Mouse (Mus musculus) embryonic facial prominence, embryonic 12.5 days (tissue): Measurements from ENCODE around the gene Chd4. TPM values are rescaled to one million over a fixed set of nuclear protein-coding genes. Genes with fewer than 3 reads are reported as not detected.

Experiments used
- ATAC-seq: fragments of 200-750 bp; cut with Nextera tagmentation; 2 replicates; pipeline ENCODE4 v1.8.0; 2017; ENCODE audit not compliant: insufficient number of reproducible peaks, insufficient read depth, low FRiP score, low TSS enrichment
- H3K27ac ChIP-seq: fragments of 300-500 bp; sonication (generic); 2 replicates; pipeline ENCODE4 v1.5.1; 2016; ENCODE audit warnings: mild to moderate bottlenecking
- H3K27me3 ChIP-seq: fragments of 300-500 bp; sonication (generic); 2 replicates; pipeline ENCODE4 v1.6.1; 2016; ENCODE audit warnings: mild to moderate bottlenecking, moderate library complexity
- H3K36me3 ChIP-seq: fragments of 300-500 bp; sonication (generic); 2 replicates; pipeline ENCODE4 v1.6.1; 2016; ENCODE audit warnings: mild to moderate bottlenecking
- H3K4me1 ChIP-seq: fragments of 300-500 bp; sonication (generic); 2 replicates; pipeline ENCODE4 v1.6.1; 2016
- H3K4me2 ChIP-seq: fragments of 300-500 bp; sonication (generic); replicated peaks from 2 replicates; pipeline ENCODE4 v1.6.1; 2016; ENCODE audit warnings: mild to moderate bottlenecking, moderate library complexity
- H3K4me3 ChIP-seq: fragments of 300-500 bp; sonication (generic); 2 replicates; pipeline ENCODE4 v1.5.1; 2016; ENCODE audit warnings: mild to moderate bottlenecking
- H3K9ac ChIP-seq: fragments of 300-500 bp; sonication (generic); 2 replicates; pipeline ENCODE4 v1.6.1; 2016; ENCODE audit warnings: mild to moderate bottlenecking, moderate library complexity
- H3K9me3 ChIP-seq: fragments of 300-500 bp; sonication (generic); 2 replicates; pipeline ENCODE4 v1.6.1; 2016; ENCODE audit warnings: mild to moderate bottlenecking, moderate library complexity
- WGBS: fragments of 180-500 bp; shearing (Covaris S2); methylation state at CpG from one replicate; pipeline ENCODE4 v1.1.7; 2016; 5-methylcytosine and 5-hydroxymethylcytosine counted together
- microRNA-seq: library from miRNA; unstranded; fragments of <30 nt; microRNA quantifications from one replicate; pipeline ENCODE4, GENCODE M21; 2017
- polyA plus RNA-seq: library from polyadenylated mRNA; unstranded; fragments of >200 nt; fragmentation: Nextera tagmentation; extraction: Ambion mirVana; gene quantifications from 2 replicates; pipeline ENCODE4 v1.2.1, GENCODE M21; 2016

Chd4 gene
- polyA plus RNA-seq, 1 experiment from 2014 or later, result 104 TPM

- Histone ChIP-seq H3K27me3 (no peaks in the 10 kb centered on the region), H3K9me3 (no peaks in the 10 kb centered on the region), H3K36me3 (peaks cover 91% of the 10 kb centered on the region), H3K4me1 (no peaks in the 10 kb centered on the region), H3K4me3 (no peak overlapping the region), H3K9ac (no peak overlapping the region), H3K4me2 (no peak overlapping the region), H3K27ac (no peak overlapping the region)
- no peak for ATAC-seq
- 93% methylated on average over 7 of the region's 7 CpGs for WGBS
These were observed 83.8 kb downstream of the Chd4 start for GRCm38 (mm10) chr6:125179601-125180000.

Small RNA genes within 50 kb of the gene (microRNA-seq; reads per million reads assigned to microRNA genes)
- gene Mir7045, result not detected

Other genes with a start within 250 kb of the Chd4 start
- 61.7 and 68.9 TPM in 2 replicates for gene P3h3, start 238.2 kb upstream of the Chd4 start, polyA plus RNA-seq
- gene Gpr162, start 232.0 kb upstream of the Chd4 start, polyA plus RNA-seq, result 3.4 and 3.6 TPM in 2 replicates
- gene Cd4, start 207.8 kb upstream of the Chd4 start, polyA plus RNA-seq, result 0.09 and 0.39 TPM in 2 replicates
- gene Lag3, start 184.3 kb upstream of the Chd4 start, polyA plus RNA-seq, result 3.1 and 4.1 TPM in 2 replicates
- 390 and 395 TPM in 2 replicates for gene Ptms, start 175.9 kb upstream of the Chd4 start, polyA plus RNA-seq
- 419 and 427 TPM in 2 replicates for gene Mlf2, start 164.6 kb upstream of the Chd4 start, polyA plus RNA-seq
- gene Cops7a, start 130.4 kb upstream of the Chd4 start, polyA plus RNA-seq, result 119 and 121 TPM in 2 replicates
- 5.5 and 6.2 TPM in 2 replicates for gene Pianp, start 99.3 kb upstream of the Chd4 start, polyA plus RNA-seq
- 22.3 and 24.4 TPM in 2 replicates for gene Zfp384, start 86.8 kb upstream of the Chd4 start, polyA plus RNA-seq
- 165 and 176 TPM in 2 replicates for gene Ing4, start 56.2 kb upstream of the Chd4 start, polyA plus RNA-seq
- gene Acrbp, start 46.3 kb upstream of the Chd4 start, polyA plus RNA-seq, result 17.6 and 21.0 TPM in 2 replicates
- gene Lpar5, start 28.1 kb upstream of the Chd4 start, polyA plus RNA-seq, result 0.53 and 0.61 TPM in 2 replicates
- 68.0 and 70.1 TPM in 2 replicates for gene Nop2, start 35.9 kb downstream of the Chd4 start, polyA plus RNA-seq
- gene Iffo1, start 49.3 kb downstream of the Chd4 start, polyA plus RNA-seq, result 19.1 and 24.0 TPM in 2 replicates
- 1,846 and 1,855 TPM in 2 replicates for gene Gapdh, start 70.5 kb downstream of the Chd4 start, polyA plus RNA-seq
- gene Ncapd2, start 95.7 kb downstream of the Chd4 start, polyA plus RNA-seq, result 186 and 191 TPM in 2 replicates
- gene Mrpl51, start 95.8 kb downstream of the Chd4 start, polyA plus RNA-seq, result 191 and 206 TPM in 2 replicates
- gene Vamp1, start 119.6 kb downstream of the Chd4 start, polyA plus RNA-seq, result 4.9 and 5.1 TPM in 2 replicates
- 2.2 and 2.5 TPM in 2 replicates for gene Tapbpl, start 135.9 kb downstream of the Chd4 start, polyA plus RNA-seq
- gene Cd27, start 141.0 kb downstream of the Chd4 start, polyA plus RNA-seq, result 1.8 and 3.1 TPM in 2 replicates
- gene Tuba3a, start 190.1 kb downstream of the Chd4 start, polyA plus RNA-seq, result 0.20 and 0.29 TPM in 2 replicates
- gene Ltbr, start 217.9 kb downstream of the Chd4 start, polyA plus RNA-seq, result 27.2 and 28.2 TPM in 2 replicates
- 0.52 and 1.1 TPM in 2 replicates for gene Scnn1a, start 224.7 kb downstream of the Chd4 start, polyA plus RNA-seq